Mouse (Mus musculus) small intestine, adult 2 months (tissue): ENCODE results near the gene Maf.

ENCODE experiments used
- CTCF ChIP-seq: fragments of 200-500 bp; IDR thresholded peaks from 2 replicates; pipeline ENCODE4 v1.5.1; 2012; ENCODE audit warnings: low read depth, mild to moderate bottlenecking, control low read depth, inconsistent platforms, low read length, moderate library complexity, mixed read lengths; ENCODE audit not compliant: insufficient replicate concordance, insufficient read length; ENCODE audit errors: extremely low read depth
- POLR2A ChIP-seq: fragments of 200-500 bp; IDR thresholded peaks from 2 replicates; pipeline ENCODE4 v1.6.1; 2012; ENCODE audit warnings: low read depth, mild to moderate bottlenecking, control low read depth, inconsistent platforms, low read length, moderate library complexity

GRCm38 (mm10) chr8:115641936-115642335 is 65.7 kb downstream of the Maf start:
- TF ChIP-seq CTCF (no peak), POLR2A (no peak)
